ENCODE assay signal across 13 mouse cellular contexts in the genomic region with DNA sequence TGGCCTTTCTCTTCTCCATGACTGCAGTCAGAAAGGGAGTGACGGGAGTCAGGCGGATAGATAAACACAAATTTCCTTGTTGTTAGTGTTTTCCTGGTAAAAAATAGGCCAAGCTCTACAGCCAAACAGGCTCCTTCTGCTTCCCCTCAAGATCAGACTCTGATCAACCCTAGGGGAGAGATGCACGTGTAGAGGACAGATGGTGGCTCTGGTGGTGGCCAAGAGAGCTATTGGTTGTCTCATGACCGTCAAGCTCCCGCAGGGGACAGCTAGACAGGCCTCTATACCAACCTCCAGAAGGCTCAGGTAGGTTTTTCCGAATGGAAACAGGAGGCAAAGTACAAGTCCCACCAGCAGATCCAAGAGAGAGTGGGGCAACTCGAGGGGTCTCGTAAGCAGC. TPM values are rescaled to one million over a fixed set of nuclear protein-coding genes. Genes with fewer than 3 reads are reported as not detected.
"Had no signal": no experiment of that assay in that cellular context is flagged by ENCODE, and none has a peak within 500 bp of the region (broad histone marks: within the 10 kb centered on the region; RNA-seq: fewer than 3 reads in every experiment).

No protein-coding gene starts in this region.

- H3K4me1 ChIP-seq: liver, embryonic 15.5 days; midbrain, embryonic 13.5 days; stomach, embryonic 15.5 days had no signal

- H3K4me2 ChIP-seq: liver, embryonic 11.5 days; liver, embryonic 15.5 days; midbrain, embryonic 13.5 days; stomach, embryonic 15.5 days had no signal

- H3K9ac ChIP-seq: liver, embryonic 15.5 days; midbrain, embryonic 13.5 days; stomach, embryonic 15.5 days had no signal

- DNase-seq: kidney, postnatal 25 days; lung, adult 2 months; lung, postnatal 36 days; right cerebral cortex, postnatal 14 days; thymus, adult 2 months; thymus, postnatal 25 days had no signal

- ATAC-seq: lung, postnatal 0 days; midbrain, embryonic 13.5 days had no signal

- H3K27ac ChIP-seq: limb, embryonic 10.5 days; liver, embryonic 15.5 days; midbrain, embryonic 13.5 days; stomach, embryonic 15.5 days had no signal

- H3K9me3 ChIP-seq: limb, embryonic 10.5 days; liver, embryonic 15.5 days; midbrain, embryonic 13.5 days; stomach, embryonic 15.5 days had no signal

- H3K4me3 ChIP-seq: limb, embryonic 10.5 days; liver, embryonic 15.5 days; midbrain, embryonic 13.5 days; stomach, embryonic 15.5 days had no signal

- H3K27me3 ChIP-seq: liver, embryonic 15.5 days; midbrain, embryonic 13.5 days; stomach, embryonic 15.5 days had no signal

- H3K36me3 ChIP-seq: limb, embryonic 10.5 days; liver, embryonic 15.5 days; midbrain, embryonic 13.5 days; stomach, embryonic 15.5 days had no signal

RNA-seq across cellular contexts. Expression of gene Garnl3, which starts 30.9 kb away (rescaled TPM):
- total RNA-seq: megakaryocyte progenitor cell, adult 5-6 weeks had no signal
